Mouse (Mus musculus) hindbrain, embryonic 13.5 days (tissue): ENCODE measurements at regions not wholly inside any gene's neighbourhood (a gene's known extent, or its start where the extent isn't known, plus 50 kb on each side); places are given as distances from the start of the nearest gene placed in this dataset.
A peak's percentile ranks its signal among the peaks of the same experiment; 100 is the strongest.

ENCODE experiments used
- ATAC-seq: fragments of 200-750 bp; cut with Nextera tagmentation; 2 replicates; pipeline ENCODE4 v1.8.0; 2017; ENCODE audit warnings: moderate TSS enrichment; ENCODE audit not compliant: low FRiP score
- H3K27ac ChIP-seq: fragments of 300-500 bp; sonication (generic); 2 replicates; pipeline ENCODE4 v1.5.1; 2015; ENCODE audit warnings: inconsistent platforms, mild to moderate bottlenecking, moderate library complexity
- H3K27me3 ChIP-seq: fragments of 300-500 bp; sonication (generic); 2 replicates; pipeline ENCODE4 v1.6.1; 2015; ENCODE audit warnings: mild to moderate bottlenecking, inconsistent platforms
- H3K36me3 ChIP-seq: fragments of 300-500 bp; sonication (generic); 2 replicates; pipeline ENCODE4 v1.6.1; 2015; ENCODE audit warnings: mild to moderate bottlenecking, inconsistent platforms
- H3K4me1 ChIP-seq: fragments of 300-500 bp; sonication (generic); replicated peaks from 2 replicates; pipeline ENCODE4 v1.6.1; 2015; ENCODE audit warnings: inconsistent platforms
- H3K4me2 ChIP-seq: fragments of 300-500 bp; sonication (generic); 2 replicates; pipeline ENCODE4 v1.6.1; 2015; ENCODE audit warnings: inconsistent platforms, mild to moderate bottlenecking, moderate library complexity
- H3K4me3 ChIP-seq: fragments of 300-500 bp; sonication (generic); 2 replicates; pipeline ENCODE4 v1.5.1; 2015; ENCODE audit warnings: mild to moderate bottlenecking, inconsistent platforms
- H3K9ac ChIP-seq: fragments of 300-500 bp; sonication (generic); 2 replicates; pipeline ENCODE4 v1.6.1; 2015; ENCODE audit warnings: mild to moderate bottlenecking, inconsistent platforms
- H3K9me3 ChIP-seq: fragments of 300-500 bp; sonication (generic); 2 replicates; pipeline ENCODE4 v1.6.1; 2016; ENCODE audit warnings: inconsistent platforms
- WGBS: fragments of 180-500 bp; shearing (Covaris S2); methylation state at CpG from one replicate; pipeline ENCODE4 v1.1.7; 2015; 5-methylcytosine and 5-hydroxymethylcytosine counted together

DNA sequence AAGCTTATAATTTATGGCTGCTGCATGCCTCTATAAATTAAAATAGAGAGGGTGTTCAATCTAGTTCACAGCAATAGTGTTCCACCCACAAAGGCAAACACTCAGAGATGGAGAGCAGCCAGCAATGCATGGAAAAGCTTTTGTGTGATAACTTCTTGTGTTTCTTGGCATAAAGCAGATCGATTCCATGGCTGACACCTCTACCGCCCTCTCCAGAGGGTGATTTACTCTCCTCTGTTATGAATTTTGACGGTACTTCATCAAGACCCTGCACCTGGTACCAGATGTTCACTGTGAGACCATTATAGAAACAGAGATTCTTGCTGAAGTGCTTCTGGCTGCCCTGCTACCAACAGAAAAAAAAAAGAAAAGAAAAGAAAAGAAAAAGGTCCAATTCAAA, 54.1 kb upstream of the Btc start:
- WGBS = 42% methylated on average over 3 of the region's 3 CpGs
- Histone ChIP-seq H3K9ac (no peak overlapping the region), H3K4me3 (no peak overlapping the region), H3K4me2 (no peak overlapping the region), H3K9me3 (no peaks in the 10 kb centered on the region), H3K27me3 (no peaks in the 10 kb centered on the region), H3K36me3 (no peaks in the 10 kb centered on the region), H3K27ac (0 out of 2 replicates have a peak overlapping the region, but pooled peaks have one; percentile 23), H3K4me1 (peaks cover 3% of the 10 kb centered on the region; the same call in 1 of the 2 replicates)
- peak; percentile 63; the same call in 1 of the 2 replicates for ATAC-seq

DNA sequence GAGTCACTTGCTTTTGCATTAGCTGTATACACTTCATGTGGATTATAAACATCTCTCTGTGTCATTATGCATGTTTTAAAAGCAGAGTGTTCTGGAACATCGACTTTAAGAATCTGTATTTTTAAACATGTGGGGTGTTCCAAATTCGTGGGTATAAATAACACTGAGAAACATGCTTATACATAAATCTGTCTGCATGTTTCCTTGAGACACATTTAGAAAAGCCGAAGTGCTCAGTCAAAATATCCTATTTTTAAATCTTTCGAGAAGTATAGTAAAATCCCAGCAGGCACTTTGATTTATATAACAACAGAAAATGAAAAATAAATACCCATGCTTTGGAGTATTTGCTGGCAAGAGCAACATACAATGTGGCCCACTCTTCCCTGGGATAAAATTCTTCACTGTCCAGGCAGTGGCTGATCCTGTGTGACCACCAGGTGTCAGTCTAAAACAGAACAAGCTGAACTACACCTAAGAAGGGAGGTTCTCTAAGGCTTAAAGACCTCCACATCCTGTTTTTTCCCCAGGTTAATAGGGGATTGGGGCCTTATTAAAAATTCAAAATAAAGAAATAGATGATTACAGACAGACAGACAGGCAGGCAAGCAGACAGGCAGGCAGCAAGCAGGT, 52.4 kb upstream of the Parm1 start:
- H3K4me3 ChIP-seq = no peak overlapping the region
- no peak overlapping the region for H3K27ac ChIP-seq
- H3K36me3 ChIP-seq = no peaks in the 10 kb centered on the region
- H3K4me2 ChIP-seq = no peak overlapping the region
- H3K27me3 ChIP-seq = no peaks in the 10 kb centered on the region
- H3K4me1 ChIP-seq = no peaks in the 10 kb centered on the region
- H3K9ac ChIP-seq = no peak overlapping the region
- peak; percentile 77; the same call in 1 of the 2 replicates for ATAC-seq
- 49% methylated on average over 4 of the region's 4 CpGs for WGBS
- H3K9me3 ChIP-seq = no peaks in the 10 kb centered on the region
